Mouse (Mus musculus) heart, postnatal 0 days (tissue): ENCODE results near the gene Itpr2. TPM values are rescaled to one million over a fixed set of nuclear protein-coding genes. Genes with fewer than 3 reads are reported as not detected.

Experiments
- ATAC-seq: fragments of 200-750 bp; cut with Nextera tagmentation; 2 replicates; pipeline ENCODE4 v1.8.0; 2017; ENCODE audit warnings: low read depth, moderate number of reproducible peaks, moderate library complexity; ENCODE audit not compliant: insufficient read depth
- DNase-seq: peaks from one replicate; pipeline ENCODE4 v3.0.0-alpha.2; 2016; ENCODE audit warnings: low spot score
- H3K27ac ChIP-seq: fragments of 300-500 bp; sonication (generic); 2 replicates; pipeline ENCODE4 v1.5.1; 2014; ENCODE audit warnings: low read depth, mild to moderate bottlenecking
- H3K27me3 ChIP-seq: fragments of 300-500 bp; sonication (generic); 2 replicates; pipeline ENCODE4 v1.6.1; 2014; ENCODE audit warnings: low read length, mixed read lengths; ENCODE audit not compliant: control insufficient read depth, insufficient read depth
- H3K36me3 ChIP-seq: fragments of 300-500 bp; sonication (generic); replicated peaks from 2 replicates; pipeline ENCODE4 v1.6.1; 2014; ENCODE audit warnings: low read length, mixed read lengths; ENCODE audit not compliant: control insufficient read depth, insufficient read depth
- H3K4me1 ChIP-seq: fragments of 300-500 bp; sonication (generic); 2 replicates; pipeline ENCODE4 v1.6.1; 2014; ENCODE audit warnings: antibody characterized with exemption; ENCODE audit not compliant: control insufficient read depth, insufficient read depth
- H3K4me2 ChIP-seq: fragments of 300-500 bp; sonication (generic); 2 replicates; pipeline ENCODE4 v1.6.1; 2014; ENCODE audit warnings: low read depth, mild to moderate bottlenecking, low read length, moderate library complexity
- H3K4me3 ChIP-seq: fragments of 300-500 bp; sonication (generic); 2 replicates; pipeline ENCODE4 v1.5.1; 2014; ENCODE audit warnings: low read depth, low read length
- H3K9ac ChIP-seq: fragments of 300-500 bp; sonication (generic); replicated peaks from 2 replicates; pipeline ENCODE4 v1.6.1; 2014; ENCODE audit warnings: low read depth, low read length, mixed read lengths
- H3K9me3 ChIP-seq: fragments of 300-500 bp; sonication (generic); replicated peaks from 2 replicates; pipeline ENCODE4 v1.6.1; 2016; ENCODE audit warnings: low read length; ENCODE audit not compliant: control insufficient read depth
- CTCF ChIP-seq: IDR thresholded peaks from 2 replicates; pipeline ENCODE4 v1.5.1; 2016; ENCODE audit warnings: antibody characterized with exemption, control low read depth, low read depth
- EP300 ChIP-seq: IDR thresholded peaks from 2 replicates; pipeline ENCODE4 v1.6.1; 2016; ENCODE audit warnings: antibody characterized with exemption, low read depth
- WGBS: fragments of 180-500 bp; shearing (Covaris S2); extraction: QIAGEN DNeasy Blood & Tissue Kit; methylation state at CpG from one replicate; pipeline ENCODE4 v1.1.7; 2014; 5-methylcytosine and 5-hydroxymethylcytosine counted together
- polyA plus RNA-seq: library from polyadenylated mRNA; unstranded; fragments of >200 nt; fragmentation: Nextera tagmentation; extraction: Ambion mirVana; gene quantifications from 2 replicates; pipeline ENCODE4 v1.2.1, GENCODE M21; 2015
- total RNA-seq: library from RNA; depleted of rRNA; stranded (reverse); fragments of >200 nt; gene quantifications from 2 replicates; pipeline ENCODE4 v1.2.3, GENCODE M21; 2014; ENCODE audit warnings: low replicate concordance

Gene Itpr2
- total and polyA plus RNA-seq, 2 experiments from 2014 or later, result 26.5 to 59.5 TPM

- Histone ChIP-seq H3K36me3 (peaks cover 29% of the 10 kb centered on the region), H3K4me3 (no peak overlapping the region), H3K4me1 (peaks cover 26% of the 10 kb centered on the region; the same call in 1 of the 2 replicates), H3K27ac (no peak overlapping the region), H3K9ac (no peak overlapping the region), H3K4me2 (no peak overlapping the region), H3K27me3 (no peaks in the 10 kb centered on the region), H3K9me3 (no peaks in the 10 kb centered on the region)
- WGBS, result 57% methylated on average over 10 of the region's 10 CpGs
- DNase-seq (peak; percentile 50), ATAC-seq (no peak)
- TF ChIP-seq CTCF (peak; percentile 71), EP300 (no peak)
Observed at GRCm38 (mm10) chr6:146339779-146340178, 162.2 kb downstream of the Itpr2 start.

- H3K27me3 ChIP-seq, result no peaks in the 10 kb centered on the region
- H3K4me1 ChIP-seq, result peaks cover 17% of the 10 kb centered on the region; the same call in 1 of the 2 replicates
- H3K4me2 ChIP-seq, result no peak overlapping the region
- no peaks in the 10 kb centered on the region for H3K9me3 ChIP-seq
- H3K4me3 ChIP-seq, result no peak overlapping the region
- no peak for TF ChIP-seq CTCF
- ATAC-seq (peak; percentile 43), DNase-seq (peak; percentile 27)
- H3K36me3 ChIP-seq, result peaks cover 16% of the 10 kb centered on the region
- no peak overlapping the region for H3K27ac ChIP-seq
- WGBS, result 40% methylated on average over 7 of the region's 7 CpGs
- H3K9ac ChIP-seq, result no peak overlapping the region
Observed at GRCm38 (mm10) chr6:146337237-146337636, 164.8 kb downstream of the Itpr2 start.

GRCm38 (mm10) chr6:146335191-146335590, 166.8 kb downstream of the Itpr2 start:
- peaks cover 25% of the 10 kb centered on the region for H3K4me1 ChIP-seq
- H3K4me2 ChIP-seq, result no peak overlapping the region
- H3K9me3 ChIP-seq, result no peaks in the 10 kb centered on the region
- 94% methylated on average over 9 of the region's 9 CpGs for WGBS
- H3K36me3 ChIP-seq, result peaks cover 16% of the 10 kb centered on the region
- ATAC-seq (no peak), DNase-seq (no peak)
- TF ChIP-seq EP300 (no peak), CTCF (no peak)
- H3K9ac ChIP-seq, result no peak overlapping the region
- H3K27me3 ChIP-seq, result no peaks in the 10 kb centered on the region
- no peak overlapping the region for H3K27ac ChIP-seq
- H3K4me3 ChIP-seq, result no peak overlapping the region

GRCm38 (mm10) chr6:146333506-146333905, 168.5 kb downstream of the Itpr2 start:
- Histone ChIP-seq H3K9me3 (no peaks in the 10 kb centered on the region), H3K4me1 (peaks cover 21% of the 10 kb centered on the region; the same call in 1 of the 2 replicates), H3K9ac (no peak overlapping the region), H3K27me3 (no peaks in the 10 kb centered on the region), H3K4me2 (no peak overlapping the region), H3K4me3 (no peak overlapping the region), H3K36me3 (peaks cover 28% of the 10 kb centered on the region), H3K27ac (no peak overlapping the region)
- WGBS, result 84% methylated on average over 3 of the region's 3 CpGs
- DNase-seq (no peak), ATAC-seq (no peak)
- TF ChIP-seq CTCF, result no peak
- no peak for TF ChIP-seq EP300

- peak; percentile 39 for DNase-seq
- ATAC-seq, result peak; percentile 74; the same call in 1 of the 2 replicates
Observed at GRCm38 (mm10) chr6:146331017-146331669, 170.9 kb downstream of the Itpr2 start.

More at GRCm38 (mm10) chr6:146331017-146331669, 170.9 kb downstream of the Itpr2 start:
- peaks cover 51% of the 10 kb centered on the region for H3K36me3 ChIP-seq
- H3K27ac ChIP-seq, result peak overlapping the region; percentile 13; the same call in 1 of the 2 replicates
- H3K4me2 ChIP-seq, result no peak overlapping the region
- H3K9me3 ChIP-seq, result no peaks in the 10 kb centered on the region
- no peak overlapping the region for H3K4me3 ChIP-seq
- WGBS, result 36% methylated on average over 6 of the region's 6 CpGs
- H3K27me3 ChIP-seq, result no peaks in the 10 kb centered on the region
- TF ChIP-seq EP300 (no peak), CTCF (no peak)
- H3K9ac ChIP-seq, result no peak overlapping the region
- H3K4me1 ChIP-seq, result peaks cover 8% of the 10 kb centered on the region; the same call in 1 of the 2 replicates
